Mouse (Mus musculus) intestine, embryonic 15.5 days (tissue): Measurements from ENCODE around the gene Umodl1. TPM values are rescaled to one million over a fixed set of nuclear protein-coding genes. Genes with fewer than 3 reads are reported as not detected.

Experiments
- ATAC-seq: fragments of 200-750 bp; cut with Nextera tagmentation; 2 replicates; pipeline ENCODE4 v1.8.0; 2017; ENCODE audit warnings: moderate TSS enrichment, moderate library complexity
- H3K27ac ChIP-seq: fragments of 300-500 bp; sonication (generic); 2 replicates; pipeline ENCODE4 v1.5.1; 2015; ENCODE audit warnings: mild to moderate bottlenecking, inconsistent platforms
- H3K27me3 ChIP-seq: fragments of 300-500 bp; sonication (generic); replicated peaks from 2 replicates; pipeline ENCODE4 v1.6.1; 2015; ENCODE audit warnings: inconsistent platforms
- H3K36me3 ChIP-seq: fragments of 300-500 bp; sonication (generic); 2 replicates; pipeline ENCODE4 v1.6.1; 2015; ENCODE audit warnings: inconsistent platforms
- H3K4me1 ChIP-seq: fragments of 300-500 bp; sonication (generic); replicated peaks from 2 replicates; pipeline ENCODE4 v1.6.1; 2015; ENCODE audit warnings: inconsistent platforms
- H3K4me2 ChIP-seq: fragments of 300-500 bp; sonication (generic); replicated peaks from 2 replicates; pipeline ENCODE4 v1.6.1; 2015; ENCODE audit warnings: mild to moderate bottlenecking, inconsistent platforms
- H3K4me3 ChIP-seq: fragments of 300-500 bp; sonication (generic); replicated peaks from 2 replicates; pipeline ENCODE4 v1.5.1; 2015; ENCODE audit warnings: inconsistent platforms
- H3K9ac ChIP-seq: fragments of 300-500 bp; sonication (generic); 2 replicates; pipeline ENCODE4 v1.6.1; 2015; ENCODE audit warnings: inconsistent platforms
- H3K9me3 ChIP-seq: fragments of 300-500 bp; sonication (generic); 2 replicates; pipeline ENCODE4 v1.6.1; 2016; ENCODE audit warnings: inconsistent platforms
- WGBS: fragments of 180-500 bp; shearing (Covaris S2); methylation state at CpG from one replicate; pipeline ENCODE4 v1.1.7; 2015; 5-methylcytosine and 5-hydroxymethylcytosine counted together
- polyA plus RNA-seq: library from polyadenylated mRNA; unstranded; fragments of >200 nt; fragmentation: Nextera tagmentation; extraction: Ambion mirVana; gene quantifications from 2 replicates; pipeline ENCODE4 v1.2.1, GENCODE M21; 2015

Gene Umodl1
- polyA plus RNA-seq, 1 experiment from 2014 or later = 0.06 TPM

DNA sequence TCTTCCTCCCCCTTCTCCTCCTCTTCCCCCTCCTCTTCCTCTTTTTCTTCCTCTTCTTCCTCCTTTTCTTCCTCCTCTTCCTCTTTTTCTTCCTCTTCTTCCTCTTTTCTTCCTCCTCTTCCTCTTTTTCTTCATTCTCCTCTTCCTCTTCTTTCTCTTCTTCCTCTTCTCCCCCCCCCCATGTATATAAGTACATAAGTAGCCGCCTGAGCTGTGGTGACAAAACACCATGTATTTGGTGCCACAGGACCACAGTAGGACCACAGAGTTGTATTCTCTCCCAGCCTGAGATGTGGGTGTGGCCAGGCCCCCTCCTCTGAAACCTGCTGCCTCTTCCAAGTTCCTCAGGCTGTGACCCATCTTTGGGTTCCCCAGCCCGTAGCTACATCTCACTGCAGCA is 50.8 kb downstream of the Umodl1 start:
- H3K4me1 ChIP-seq = no peaks in the 10 kb centered on the region
- H3K27ac ChIP-seq = no peak overlapping the region
- H3K4me2 ChIP-seq = no peak overlapping the region
- H3K36me3 ChIP-seq = no peaks in the 10 kb centered on the region
- no peak overlapping the region for H3K4me3 ChIP-seq
- WGBS = 86% methylated on average over 2 of the region's 2 CpGs
- no peaks in the 10 kb centered on the region for H3K27me3 ChIP-seq
- ATAC-seq = no peak
- no peaks in the 10 kb centered on the region for H3K9me3 ChIP-seq
- no peak overlapping the region for H3K9ac ChIP-seq

DNA sequence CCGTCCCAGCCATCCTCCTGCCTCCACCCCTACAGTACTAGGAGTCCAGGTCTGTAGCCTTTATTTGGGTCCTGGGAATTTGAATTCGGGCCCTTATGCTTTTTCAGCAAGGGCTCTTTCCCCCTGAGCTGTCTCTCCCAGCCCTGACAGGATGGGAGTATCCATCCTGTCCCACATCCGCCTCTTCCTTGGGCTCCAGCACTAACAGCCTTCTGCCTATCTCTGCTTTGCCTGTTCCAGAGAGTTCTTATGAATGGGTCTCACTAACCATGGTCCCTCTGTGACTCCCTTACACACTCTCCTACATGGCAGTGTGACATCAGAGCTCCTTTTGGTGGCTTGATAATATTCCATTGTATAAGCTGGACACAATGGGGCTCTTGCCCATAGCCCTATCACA is 52.9 kb downstream of the Umodl1 start:
- Histone ChIP-seq H3K9ac (no peak overlapping the region), H3K4me3 (no peak overlapping the region), H3K4me1 (no peaks in the 10 kb centered on the region), H3K4me2 (no peak overlapping the region), H3K27me3 (no peaks in the 10 kb centered on the region), H3K9me3 (no peaks in the 10 kb centered on the region), H3K36me3 (no peaks in the 10 kb centered on the region), H3K27ac (no peak overlapping the region)
- WGBS = 81% methylated on average over 3 of the region's 3 CpGs
- no peak for ATAC-seq

DNA sequence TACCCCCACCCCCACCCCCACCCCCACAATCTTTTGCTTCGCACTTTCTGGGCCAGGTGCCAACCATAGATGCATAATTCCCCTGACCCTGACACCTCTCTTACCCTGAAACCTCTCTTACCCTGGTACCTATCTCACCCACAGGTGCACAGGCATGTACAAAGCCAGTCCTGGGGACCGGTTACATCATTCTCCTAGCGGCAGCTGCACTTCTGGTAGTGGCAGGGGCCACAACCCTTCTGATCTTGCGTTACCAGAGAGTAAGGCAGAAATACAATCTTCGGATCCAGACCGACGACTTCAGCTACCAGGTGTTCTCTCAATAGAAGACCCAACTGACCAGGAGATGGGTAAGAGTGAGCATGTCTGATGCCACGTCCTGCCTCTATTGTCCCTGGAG is 54.0 kb downstream of the Umodl1 start:
- WGBS = 87% methylated on average over 8 of the region's 8 CpGs

DNA sequence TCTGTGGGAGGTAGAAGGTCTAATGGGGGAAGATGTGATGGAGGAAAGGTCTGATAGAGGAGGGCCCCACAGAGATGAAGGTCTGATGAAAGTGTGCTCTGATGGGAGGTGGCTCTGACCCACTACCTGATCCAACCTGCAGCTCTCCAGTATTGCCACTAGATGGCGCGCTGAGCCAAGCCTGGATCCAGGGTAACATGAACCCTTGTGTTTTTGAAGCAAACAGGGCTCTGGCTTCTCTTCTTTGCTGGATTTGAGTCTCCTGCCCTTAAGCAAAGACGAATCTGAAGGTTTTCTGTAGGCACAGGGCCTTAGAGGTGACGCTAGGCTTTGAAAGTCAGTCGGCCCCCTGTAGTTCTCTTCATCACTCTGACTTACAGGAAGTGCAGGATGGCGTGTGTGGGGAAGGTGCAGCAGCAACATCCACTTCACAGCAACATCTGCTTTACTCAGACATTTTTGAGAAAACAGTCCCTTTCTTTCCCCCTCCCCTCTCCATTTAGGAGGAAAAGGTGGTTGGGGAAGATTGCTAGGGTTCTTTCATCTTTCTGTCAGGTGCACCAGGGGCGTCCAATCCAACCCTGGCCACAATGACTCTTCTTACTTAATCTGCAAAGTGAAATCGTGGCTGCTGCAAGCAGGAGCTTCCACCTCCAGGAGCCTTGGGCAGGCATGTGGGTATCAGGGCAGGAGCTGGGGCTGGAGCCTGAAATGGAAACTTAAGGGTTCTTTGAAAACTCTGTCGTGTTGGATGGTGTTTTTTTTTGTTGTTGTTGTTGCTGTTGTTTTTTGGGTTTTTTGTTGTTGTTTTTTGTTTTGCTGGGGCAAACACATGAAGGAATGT is 57.3 kb downstream of the Umodl1 start:
- 32% methylated on average over 9 of the region's 9 CpGs for WGBS
- no peak overlapping the region for H3K9ac ChIP-seq
- ATAC-seq = peak; percentile 43; the same call in 1 of the 2 replicates
- no peak overlapping the region for H3K27ac ChIP-seq
- no peaks in the 10 kb centered on the region for H3K27me3 ChIP-seq
- H3K36me3 ChIP-seq = no peaks in the 10 kb centered on the region
- H3K4me1 ChIP-seq = no peaks in the 10 kb centered on the region
- no peak overlapping the region for H3K4me2 ChIP-seq
- H3K4me3 ChIP-seq = no peak overlapping the region
- no peaks in the 10 kb centered on the region for H3K9me3 ChIP-seq

More for the DNA sequence above, 54.0 kb downstream of the Umodl1 start:
- no peak overlapping the region for H3K4me3 ChIP-seq
- no peaks in the 10 kb centered on the region for H3K36me3 ChIP-seq
- H3K4me1 ChIP-seq = no peaks in the 10 kb centered on the region
- H3K27me3 ChIP-seq = no peaks in the 10 kb centered on the region
- H3K9ac ChIP-seq = no peak overlapping the region
- H3K9me3 ChIP-seq = no peaks in the 10 kb centered on the region
- no peak overlapping the region for H3K27ac ChIP-seq
- no peak overlapping the region for H3K4me2 ChIP-seq
- ATAC-seq = no peak

DNA sequence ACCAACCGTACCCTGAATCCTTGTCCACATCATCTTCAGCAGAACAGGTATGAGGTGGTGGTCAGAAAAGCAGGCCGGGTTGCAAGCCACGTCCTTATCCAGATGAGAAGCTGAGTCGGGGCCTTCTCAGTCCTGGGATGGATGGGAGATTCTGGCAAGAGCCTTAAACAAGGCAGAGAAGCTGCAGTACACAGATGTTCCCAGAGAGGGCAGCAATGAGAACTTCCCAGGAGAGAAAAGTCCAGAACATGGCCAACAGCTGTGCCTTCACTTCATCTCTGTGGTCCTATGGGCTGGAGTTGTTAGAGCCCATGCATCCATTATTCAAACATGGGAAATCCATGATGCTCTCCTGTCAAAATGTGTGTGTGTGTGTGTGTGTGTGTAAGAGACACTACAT is 63.8 kb downstream of the Umodl1 start:
- Histone ChIP-seq H3K9me3 (no peaks in the 10 kb centered on the region), H3K4me1 (no peaks in the 10 kb centered on the region), H3K9ac (no peak overlapping the region), H3K27me3 (no peaks in the 10 kb centered on the region), H3K36me3 (no peaks in the 10 kb centered on the region), H3K27ac (no peak overlapping the region), H3K4me3 (no peak overlapping the region), H3K4me2 (no peak overlapping the region)
- no peak for ATAC-seq
- WGBS = 63% methylated on average over 4 of the region's 4 CpGs

DNA sequence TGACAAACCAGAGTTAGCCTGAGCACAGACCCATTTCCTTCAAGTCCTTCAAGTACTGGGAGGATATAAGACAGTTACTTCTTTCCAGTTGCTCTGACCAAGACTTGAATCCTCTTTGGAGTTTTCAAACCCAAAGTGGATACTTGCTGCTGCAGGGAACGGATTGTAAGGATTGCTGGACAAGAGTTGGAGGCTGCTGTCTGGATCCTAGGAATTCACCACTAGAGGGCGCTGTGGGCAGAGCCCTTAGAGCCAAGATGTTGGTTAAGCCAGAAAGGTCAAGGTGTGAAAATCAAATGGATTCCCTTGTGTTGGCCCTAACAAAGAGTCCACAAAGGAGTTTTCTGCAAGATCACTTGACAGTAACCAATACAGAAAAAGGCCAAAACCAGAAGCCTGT is 65.1 kb downstream of the Umodl1 start:
- H3K9me3 ChIP-seq = no peaks in the 10 kb centered on the region
- WGBS = 8% methylated on average over 2 of the region's 2 CpGs
- no peak overlapping the region for H3K9ac ChIP-seq
- no peaks in the 10 kb centered on the region for H3K27me3 ChIP-seq
- no peaks in the 10 kb centered on the region for H3K36me3 ChIP-seq
- no peak for ATAC-seq
- no peak overlapping the region for H3K4me3 ChIP-seq
- 0 out of 2 replicates have a peak, but pooled peaks cover 2% of the 10 kb centered on the region for H3K4me1 ChIP-seq
- H3K27ac ChIP-seq = no peak overlapping the region
- no peak overlapping the region for H3K4me2 ChIP-seq

DNA sequence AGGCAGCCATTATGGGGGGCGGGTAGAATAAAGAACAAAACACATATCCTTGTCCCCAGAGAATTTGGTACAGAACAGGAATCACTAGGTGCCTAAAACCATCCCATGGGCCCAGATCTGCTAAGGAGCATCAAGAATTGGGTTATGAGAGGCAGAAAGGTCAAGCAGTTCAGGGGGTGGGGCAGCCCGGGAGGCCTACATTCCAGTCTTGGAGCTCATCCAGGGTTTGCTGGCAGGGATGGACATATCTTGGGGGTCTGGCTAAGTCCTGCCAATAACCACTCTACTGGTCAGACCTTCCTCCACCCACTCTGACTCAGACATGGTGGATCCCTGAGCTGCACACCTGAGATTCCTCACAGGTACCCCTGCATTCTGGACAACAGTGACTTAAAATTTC is 65.6 kb downstream of the Umodl1 start:
- no peak overlapping the region for H3K4me3 ChIP-seq
- no peak overlapping the region for H3K9ac ChIP-seq
- 0 out of 2 replicates have a peak, but pooled peaks cover 2% of the 10 kb centered on the region for H3K4me1 ChIP-seq
- H3K36me3 ChIP-seq = no peaks in the 10 kb centered on the region
- WGBS = 77% methylated on average over 2 of the region's 2 CpGs
- H3K9me3 ChIP-seq = no peaks in the 10 kb centered on the region
- ATAC-seq = no peak
- H3K27ac ChIP-seq = no peak overlapping the region
- H3K27me3 ChIP-seq = no peaks in the 10 kb centered on the region
- H3K4me2 ChIP-seq = no peak overlapping the region

DNA sequence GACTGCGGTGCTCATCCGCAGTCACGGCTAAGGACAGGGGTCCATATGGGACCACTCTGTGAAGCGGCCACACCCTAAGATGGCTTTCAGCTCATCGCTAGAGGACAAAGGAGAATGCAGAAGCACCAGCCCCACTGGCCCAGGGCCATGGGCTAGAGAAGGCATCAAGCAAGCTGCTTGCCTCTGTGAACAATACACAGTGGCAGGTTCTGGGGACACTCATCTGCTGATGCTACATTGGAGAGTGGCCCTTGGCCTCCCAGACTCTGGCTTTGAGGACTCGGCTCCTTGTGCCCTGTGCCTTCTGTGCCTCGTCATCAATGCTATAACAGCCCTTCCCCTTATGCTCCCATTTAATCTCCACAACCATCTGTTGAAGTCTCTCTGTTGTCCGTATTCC is 66.8 kb downstream of the Umodl1 start:
- Histone ChIP-seq H3K36me3 (no peaks in the 10 kb centered on the region), H3K9ac (no peak overlapping the region)
- 83% methylated on average over 8 of the region's 8 CpGs for WGBS

DNA sequence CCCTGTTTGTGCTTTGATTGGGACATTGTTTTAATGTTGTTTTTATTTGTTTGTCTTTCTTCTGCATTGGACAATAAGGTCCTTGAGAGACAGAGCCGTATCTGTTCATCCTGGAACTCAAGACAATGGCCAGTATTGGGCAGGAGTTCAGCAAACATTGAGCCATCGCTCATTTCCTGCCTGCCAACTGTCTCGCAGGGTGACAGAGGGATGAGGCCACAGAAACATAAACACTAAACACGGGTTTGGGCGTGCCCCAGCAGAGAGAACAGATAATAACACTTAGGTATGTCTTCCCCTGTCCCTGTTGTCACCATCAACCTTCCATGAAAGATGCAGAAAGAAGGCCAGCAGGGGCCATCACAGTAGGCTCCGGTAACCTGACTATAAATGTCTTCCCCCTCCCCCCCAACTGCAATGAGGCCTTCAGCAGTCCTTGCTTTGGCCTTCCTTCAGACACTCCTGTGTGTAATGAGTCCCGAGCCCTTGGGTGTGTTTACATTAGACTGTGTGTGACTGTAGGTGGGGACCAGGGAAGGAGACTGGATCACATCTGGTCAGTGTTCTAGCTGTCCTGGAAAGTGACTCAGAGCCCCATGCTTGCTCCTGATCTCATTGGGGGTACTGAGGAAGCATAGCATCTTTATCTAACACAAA is 69.8 kb downstream of the Umodl1 start:
- no peaks in the 10 kb centered on the region for H3K27me3 ChIP-seq
- H3K4me3 ChIP-seq = no peak overlapping the region
- ATAC-seq = peak; percentile 53; the same call in 1 of the 2 replicates
- WGBS = 38% methylated on average over 7 of the region's 7 CpGs
- H3K36me3 ChIP-seq = no peaks in the 10 kb centered on the region
- H3K4me2 ChIP-seq = no peak overlapping the region
- no peaks in the 10 kb centered on the region for H3K9me3 ChIP-seq
- H3K27ac ChIP-seq = no peak overlapping the region
- 0 out of 2 replicates have a peak, but pooled peaks cover 2% of the 10 kb centered on the region for H3K4me1 ChIP-seq
- H3K9ac ChIP-seq = no peak overlapping the region

More for the DNA sequence above, 66.8 kb downstream of the Umodl1 start:
- H3K4me3 ChIP-seq = no peak overlapping the region
- 0 out of 2 replicates have a peak, but pooled peaks cover 2% of the 10 kb centered on the region for H3K4me1 ChIP-seq
- H3K4me2 ChIP-seq = no peak overlapping the region
- H3K27ac ChIP-seq = no peak overlapping the region
- no peaks in the 10 kb centered on the region for H3K27me3 ChIP-seq
- H3K9me3 ChIP-seq = no peaks in the 10 kb centered on the region
- ATAC-seq = no peak

DNA sequence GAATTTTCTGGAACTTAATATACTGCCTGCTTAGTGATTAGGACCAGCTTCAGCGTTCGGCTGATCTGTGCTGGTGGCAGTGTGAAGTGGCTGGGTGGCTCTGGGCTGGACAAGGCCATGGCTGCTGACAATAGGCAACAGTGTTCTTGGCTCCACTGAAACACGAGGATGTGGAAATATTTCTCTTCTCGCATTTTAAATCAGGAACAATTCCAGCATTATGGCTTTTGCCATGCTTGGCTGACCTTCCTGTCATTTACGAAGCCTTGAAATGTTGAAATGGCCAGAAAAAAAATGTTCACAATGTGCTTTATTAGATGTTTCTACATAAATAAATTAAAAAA is 70.3 kb downstream of the Umodl1 start:
- Histone ChIP-seq H3K4me2 (no peak overlapping the region), H3K27ac (no peak overlapping the region), H3K36me3 (no peaks in the 10 kb centered on the region), H3K4me3 (no peak overlapping the region), H3K9me3 (no peaks in the 10 kb centered on the region), H3K9ac (no peak overlapping the region), H3K27me3 (no peaks in the 10 kb centered on the region), H3K4me1 (0 out of 2 replicates have a peak, but pooled peaks cover 2% of the 10 kb centered on the region)
- ATAC-seq = no peak
- 77% methylated on average over 5 of the region's 5 CpGs for WGBS

DNA sequence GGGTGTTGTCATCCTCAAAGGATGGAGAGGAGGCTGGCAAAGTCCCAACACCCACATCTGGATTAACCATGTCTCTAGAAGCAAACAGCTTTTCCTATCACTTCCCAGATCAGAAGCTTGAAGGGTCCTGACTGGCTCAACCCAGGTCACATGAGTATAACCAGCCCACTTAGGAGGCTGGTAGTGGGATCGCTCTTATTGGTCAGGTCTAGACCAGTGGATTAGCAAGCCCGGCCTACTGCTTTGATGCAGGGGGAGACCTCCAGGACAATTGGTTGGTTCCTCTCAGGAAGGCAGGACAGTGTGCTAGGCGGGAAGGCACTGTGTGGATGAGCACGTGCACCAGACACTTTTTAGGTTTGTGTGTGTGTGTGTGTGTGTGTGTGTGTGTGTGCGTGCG is 72.5 kb downstream of the Umodl1 start:
- ATAC-seq = no peak
- no peak overlapping the region for H3K4me2 ChIP-seq
- H3K9ac ChIP-seq = no peak overlapping the region
- no peaks in the 10 kb centered on the region for H3K9me3 ChIP-seq
- 84% methylated on average over 6 of the region's 6 CpGs for WGBS
- no peaks in the 10 kb centered on the region for H3K27me3 ChIP-seq
- H3K4me3 ChIP-seq = no peak overlapping the region
- no peak overlapping the region for H3K27ac ChIP-seq
- H3K36me3 ChIP-seq = no peaks in the 10 kb centered on the region
- H3K4me1 ChIP-seq = 0 out of 2 replicates have a peak, but pooled peaks cover 2% of the 10 kb centered on the region

DNA sequence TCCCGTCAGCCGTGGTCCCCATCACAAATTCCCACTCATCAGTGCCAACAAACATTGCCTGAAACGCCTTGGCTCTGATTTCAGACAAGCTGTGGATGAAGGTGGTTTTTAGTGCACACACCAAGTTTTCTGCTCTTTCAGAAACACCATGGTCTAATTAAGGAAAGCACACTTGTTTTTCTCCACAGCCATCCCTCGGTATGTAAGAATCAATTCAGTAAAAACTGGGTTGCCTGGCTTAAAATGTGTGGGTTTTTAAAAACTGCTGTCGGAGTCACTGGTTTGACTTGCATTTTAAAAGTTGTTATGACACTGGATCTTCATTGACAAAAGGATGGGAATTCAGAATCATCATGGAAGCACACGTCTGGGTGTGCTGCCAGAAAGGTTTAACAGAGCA is 73.3 kb downstream of the Umodl1 start:
- no peak overlapping the region for H3K4me2 ChIP-seq
- H3K4me1 ChIP-seq = 0 out of 2 replicates have a peak, but pooled peaks cover 2% of the 10 kb centered on the region
- 84% methylated on average over 6 of the region's 6 CpGs for WGBS
- no peaks in the 10 kb centered on the region for H3K36me3 ChIP-seq
- H3K27me3 ChIP-seq = no peaks in the 10 kb centered on the region
- no peak for ATAC-seq
- no peak overlapping the region for H3K27ac ChIP-seq
- no peaks in the 10 kb centered on the region for H3K9me3 ChIP-seq
- H3K4me3 ChIP-seq = no peak overlapping the region
- no peak overlapping the region for H3K9ac ChIP-seq
